Mouse (Mus musculus) liver, adult 2 months (tissue): Measurements from ENCODE around the gene Igsf8.

Source experiments
- CTCF ChIP-seq: fragments of 200-500 bp; IDR thresholded peaks from 2 replicates; pipeline ENCODE4 v1.5.1; 2011; ENCODE audit warnings: low read depth, low read length, control low read depth
- POLR2A ChIP-seq: fragments of 200-500 bp; IDR thresholded peaks from 2 replicates; pipeline ENCODE4 v1.6.1; 2011; ENCODE audit warnings: low read length, control low read depth; ENCODE audit not compliant: insufficient read depth; ENCODE audit errors: extremely low read depth

DNA sequence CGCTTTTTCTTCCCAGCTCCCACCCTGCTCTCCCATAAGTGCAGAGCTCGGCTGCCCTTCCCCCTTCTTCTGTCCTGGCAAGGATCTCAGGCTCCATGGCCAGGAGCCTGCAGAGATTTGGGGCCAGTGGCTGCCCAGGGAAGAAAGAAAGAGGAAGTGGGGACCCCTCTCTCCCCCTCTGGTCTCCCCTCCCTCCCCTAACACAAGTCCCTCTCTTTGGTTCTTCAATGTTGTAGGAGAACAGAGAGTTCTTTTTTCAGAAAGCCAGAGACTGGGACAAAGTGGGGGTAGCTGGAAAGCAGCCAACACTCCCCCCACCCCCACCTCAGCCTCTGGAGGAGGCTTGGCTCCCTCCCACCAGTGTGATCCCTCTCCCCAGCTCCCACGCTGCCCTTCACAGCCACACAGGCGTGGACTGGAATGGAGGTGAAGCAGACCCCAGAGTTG lies 34.3 kb downstream of the Igsf8 start:
- no peak for TF ChIP-seq POLR2A
- no peak for TF ChIP-seq CTCF
